Mouse (Mus musculus): ENCODE measurements around the gene Lin7a.

- TF ChIP-seq POLR2A (IDR thresholded peaks at IDR 0.05; ENCODE audit: extremely low read depth, insufficient read depth, low read length) (no peak), CTCF (IDR thresholded peaks at IDR 0.05; ENCODE audit: extremely low read depth, insufficient read depth, low read length) (no peak)
These were observed 82.0 kb downstream of the Lin7a start for GRCm38 (mm10) chr10:107353483-107353882.

Measured in cortical plate, adult 2 months (tissue).